Mouse (Mus musculus): Measurements from ENCODE around the gene Atad3a. TPM values are rescaled to one million over a fixed set of nuclear protein-coding genes. Genes with fewer than 3 reads are reported as not detected.

Gene Atad3a
- polyA plus RNA-seq, 1 experiment from 2014 or later, result 89.0 TPM

GRCm38 (mm10) chr4:155735788-155736187 is 25.1 kb downstream of the Atad3a start:
- H3K4me2 ChIP-seq (ENCODE audit: low read length), result peak overlapping the region; percentile 93
- peaks cover 40% of the 10 kb centered on the region for H3K36me3 ChIP-seq (ENCODE audit: control insufficient read depth, insufficient read depth, low read length)
- H3K4me1 ChIP-seq (ENCODE audit: control insufficient read depth in 2 of 2, insufficient read depth in 2 of 2, low read length in 2 of 2), result peaks cover 4 to 7% of the 10 kb centered on the region in 2 experiments; a peak in 3 of 4 replicates
- ATAC-seq (ENCODE audit: insufficient number of reproducible peaks, insufficient read depth, low FRiP score, low read depth), result no peak
- H3K27me3 ChIP-seq (ENCODE audit: control insufficient read depth, insufficient read depth, low read length), result no peaks in the 10 kb centered on the region
- 72% methylated on average over 5 of the region's 5 CpGs for WGBS
- H3K4me3 ChIP-seq (ENCODE audit: control insufficient read depth in 1 of 2, insufficient read depth in 1 of 2, low read depth in 1 of 2, low read length in 2 of 2), result peak overlapping the region; percentile 70 to 83
- peak overlapping the region; percentile 85 for H3K9ac ChIP-seq (ENCODE audit: low read length)
- H3K9me3 ChIP-seq (ENCODE audit: control insufficient read depth, low read length), result no peaks in the 10 kb centered on the region
- 0 out of 4 replicates have a peak overlapping the region, but pooled peaks of 1 of the 2 experiments have one; percentile 76 for H3K27ac ChIP-seq (replicated peaks in 1 of 2; ENCODE audit: control insufficient read depth in 1 of 2, insufficient read depth in 1 of 2, low read depth in 2 of 2, low read length in 2 of 2)

GRCm38 (mm10) chr4:155734951-155735702 is 25.8 kb downstream of the Atad3a start:
- under 1% methylated on average over 70 of the region's 79 CpGs for WGBS
- peaks cover 4 to 7% of the 10 kb centered on the region in 2 experiments; a peak in 3 of 4 replicates for H3K4me1 ChIP-seq (ENCODE audit: control insufficient read depth in 2 of 2, insufficient read depth in 2 of 2, low read length in 2 of 2)

GRCm38 (mm10) chr4:155734350-155734941 is 26.4 kb downstream of the Atad3a start, which contains the start of gene Tmem240:
Gene Tmem240 (plus strand): TSS chr4:155734800.
- Histone ChIP-seq H3K9ac (ENCODE audit: low read length) (peak within 1 kb of the TSS; percentile 85), H3K4me1 (ENCODE audit: control insufficient read depth in 2 of 2, insufficient read depth in 2 of 2, low read length in 2 of 2) (peaks cover 4 to 7% of the 10 kb centered on the region in 2 experiments; a peak in 3 of 4 replicates), H3K4me2 (ENCODE audit: low read length) (peak within 1 kb of the TSS; percentile 93), H3K27me3 (ENCODE audit: control insufficient read depth, insufficient read depth, low read length) (no peaks in the 10 kb centered on the region), H3K4me3 (ENCODE audit: control insufficient read depth in 1 of 2, insufficient read depth in 1 of 2, low read depth in 1 of 2, low read length in 2 of 2) (peak within 1 kb of the TSS; percentile 70 to 83), H3K27ac (replicated peaks in 1 of 2; ENCODE audit: control insufficient read depth in 1 of 2, insufficient read depth in 1 of 2, low read depth in 2 of 2, low read length in 2 of 2) (peak within 1 kb of the TSS; percentile 66 to 76), H3K36me3 (ENCODE audit: control insufficient read depth, insufficient read depth, low read length) (peaks cover 30% of the 10 kb centered on the region), H3K9me3 (ENCODE audit: control insufficient read depth, low read length) (no peaks in the 10 kb centered on the region)
- WGBS, result under 1% methylated on average over 20 of the region's 35 CpGs
- peak; percentile 91 for ATAC-seq (ENCODE audit: insufficient number of reproducible peaks, insufficient read depth, low FRiP score, low read depth)

More at GRCm38 (mm10) chr4:155734951-155735702, 25.8 kb downstream of the Atad3a start:
- peak overlapping the region; percentile 70 to 83 for H3K4me3 ChIP-seq (ENCODE audit: control insufficient read depth in 1 of 2, insufficient read depth in 1 of 2, low read depth in 1 of 2, low read length in 2 of 2)
- peak; percentile 70 for ATAC-seq (ENCODE audit: insufficient number of reproducible peaks, insufficient read depth, low FRiP score, low read depth)
- H3K9me3 ChIP-seq (ENCODE audit: control insufficient read depth, low read length), result no peaks in the 10 kb centered on the region
- peak overlapping the region; percentile 20 to 76; a peak in 2 of 4 replicates for H3K27ac ChIP-seq (replicated peaks in 1 of 2; ENCODE audit: control insufficient read depth in 1 of 2, insufficient read depth in 1 of 2, low read depth in 2 of 2, low read length in 2 of 2)
- no peaks in the 10 kb centered on the region for H3K27me3 ChIP-seq (ENCODE audit: control insufficient read depth, insufficient read depth, low read length)
- peaks cover 37% of the 10 kb centered on the region for H3K36me3 ChIP-seq (ENCODE audit: control insufficient read depth, insufficient read depth, low read length)
- peak overlapping the region; percentile 85 for H3K9ac ChIP-seq (ENCODE audit: low read length)
- peak overlapping the region; percentile 93 for H3K4me2 ChIP-seq (ENCODE audit: low read length)

- H3K4me2 ChIP-seq (ENCODE audit: low read length), result no peak overlapping the region
- H3K9me3 ChIP-seq (ENCODE audit: control insufficient read depth, low read length), result no peaks in the 10 kb centered on the region
- ATAC-seq (ENCODE audit: insufficient number of reproducible peaks, insufficient read depth, low FRiP score, low read depth), result no peak
- H3K4me3 ChIP-seq (ENCODE audit: control insufficient read depth in 1 of 2, insufficient read depth in 1 of 2, low read depth in 1 of 2, low read length in 2 of 2), result no peak overlapping the region
- peaks cover 37% of the 10 kb centered on the region for H3K36me3 ChIP-seq (ENCODE audit: control insufficient read depth, insufficient read depth, low read length)
- H3K4me1 ChIP-seq (ENCODE audit: control insufficient read depth in 2 of 2, insufficient read depth in 2 of 2, low read length in 2 of 2), result peaks cover 4 to 7% of the 10 kb centered on the region in 2 experiments; a peak in 3 of 4 replicates
- 88% methylated on average over 10 of the region's 10 CpGs for WGBS
- H3K9ac ChIP-seq (ENCODE audit: low read length), result no peak overlapping the region
- no peaks in the 10 kb centered on the region for H3K27me3 ChIP-seq (ENCODE audit: control insufficient read depth, insufficient read depth, low read length)
- no peak overlapping the region for H3K27ac ChIP-seq (replicated peaks in 1 of 2; ENCODE audit: control insufficient read depth in 1 of 2, insufficient read depth in 1 of 2, low read depth in 2 of 2, low read length in 2 of 2)
Observed at GRCm38 (mm10) chr4:155733267-155733666, 27.6 kb downstream of the Atad3a start.

GRCm38 (mm10) chr4:155727993-155728392 is 32.9 kb downstream of the Atad3a start:
- WGBS, result 86% methylated on average over 2 of the region's 2 CpGs
- H3K36me3 ChIP-seq (ENCODE audit: control insufficient read depth, insufficient read depth, low read length), result peaks cover 45% of the 10 kb centered on the region
- no peak overlapping the region for H3K4me3 ChIP-seq (ENCODE audit: control insufficient read depth in 1 of 2, insufficient read depth in 1 of 2, low read depth in 1 of 2, low read length in 2 of 2)

GRCm38 (mm10) chr4:155721668-155722083 is 39.2 kb downstream of the Atad3a start:
- no peaks in the 10 kb centered on the region for H3K4me1 ChIP-seq (ENCODE audit: control insufficient read depth in 2 of 2, insufficient read depth in 2 of 2, low read length in 2 of 2)
- H3K4me3 ChIP-seq (ENCODE audit: control insufficient read depth in 1 of 2, insufficient read depth in 1 of 2, low read depth in 1 of 2, low read length in 2 of 2), result no peak overlapping the region
- ATAC-seq (ENCODE audit: insufficient number of reproducible peaks, insufficient read depth, low FRiP score, low read depth), result no peak
- H3K9ac ChIP-seq (ENCODE audit: low read length), result no peak overlapping the region
- no peak overlapping the region for H3K4me2 ChIP-seq (ENCODE audit: low read length)
- 73% methylated on average over 4 of the region's 4 CpGs for WGBS
- no peak overlapping the region for H3K27ac ChIP-seq (replicated peaks in 1 of 2; ENCODE audit: control insufficient read depth in 1 of 2, insufficient read depth in 1 of 2, low read depth in 2 of 2, low read length in 2 of 2)
- peaks cover 34% of the 10 kb centered on the region for H3K36me3 ChIP-seq (ENCODE audit: control insufficient read depth, insufficient read depth, low read length)
- H3K9me3 ChIP-seq (ENCODE audit: control insufficient read depth, low read length), result no peaks in the 10 kb centered on the region
- no peaks in the 10 kb centered on the region for H3K27me3 ChIP-seq (ENCODE audit: control insufficient read depth, insufficient read depth, low read length)

More at GRCm38 (mm10) chr4:155727993-155728392, 32.9 kb downstream of the Atad3a start:
- H3K4me2 ChIP-seq (ENCODE audit: low read length), result no peak overlapping the region
- no peak overlapping the region for H3K9ac ChIP-seq (ENCODE audit: low read length)
- H3K9me3 ChIP-seq (ENCODE audit: control insufficient read depth, low read length), result no peaks in the 10 kb centered on the region
- no peaks in the 10 kb centered on the region for H3K27me3 ChIP-seq (ENCODE audit: control insufficient read depth, insufficient read depth, low read length)
- H3K4me1 ChIP-seq (ENCODE audit: control insufficient read depth in 2 of 2, insufficient read depth in 2 of 2, low read length in 2 of 2), result no peaks in the 10 kb centered on the region
- no peak for ATAC-seq (ENCODE audit: insufficient number of reproducible peaks, insufficient read depth, low FRiP score, low read depth)
- no peak overlapping the region for H3K27ac ChIP-seq (replicated peaks in 1 of 2; ENCODE audit: control insufficient read depth in 1 of 2, insufficient read depth in 1 of 2, low read depth in 2 of 2, low read length in 2 of 2)

- Histone ChIP-seq H3K27ac (replicated peaks in 1 of 2; ENCODE audit: control insufficient read depth in 1 of 2, insufficient read depth in 1 of 2, low read depth in 2 of 2, low read length in 2 of 2) (peak overlapping the region; percentile 10 to 56; a peak in 2 of 4 replicates), H3K4me3 (ENCODE audit: control insufficient read depth in 1 of 2, insufficient read depth in 1 of 2, low read depth in 1 of 2, low read length in 2 of 2) (no peak overlapping the region), H3K27me3 (ENCODE audit: control insufficient read depth, insufficient read depth, low read length) (no peaks in the 10 kb centered on the region), H3K9me3 (ENCODE audit: control insufficient read depth, low read length) (no peaks in the 10 kb centered on the region), H3K4me2 (ENCODE audit: low read length) (no peak overlapping the region), H3K9ac (ENCODE audit: low read length) (no peak overlapping the region), H3K4me1 (ENCODE audit: control insufficient read depth in 2 of 2, insufficient read depth in 2 of 2, low read length in 2 of 2) (peaks cover 2 to 19% of the 10 kb centered on the region in 2 experiments; a peak in 3 of 4 replicates), H3K36me3 (ENCODE audit: control insufficient read depth, insufficient read depth, low read length) (peaks cover 18% of the 10 kb centered on the region)
- no peak for ATAC-seq (ENCODE audit: insufficient number of reproducible peaks, insufficient read depth, low FRiP score, low read depth)
- WGBS, result 54% methylated on average over 6 of the region's 6 CpGs
Observed at GRCm38 (mm10) chr4:155710521-155711252, 50.2 kb downstream of the Atad3a start.
